Mouse (Mus musculus) c-Kit-positive CD71-positive TER-119-negative erythroid progenitor cells, embryonic 14.5 days (primary cell): ENCODE results near the gene Stx5a.
"Not testable (repeated sequence)": the region's sequence is repeated elsewhere in the genome, so short reads cannot be mapped to it uniquely, and the experiment has no call there.

Experiments
- DNase-seq: peaks from one replicate; pipeline ENCODE4 v3.0.0-alpha.2; 2013; ENCODE audit warnings: low read depth

Gene Stx5a

DNA sequence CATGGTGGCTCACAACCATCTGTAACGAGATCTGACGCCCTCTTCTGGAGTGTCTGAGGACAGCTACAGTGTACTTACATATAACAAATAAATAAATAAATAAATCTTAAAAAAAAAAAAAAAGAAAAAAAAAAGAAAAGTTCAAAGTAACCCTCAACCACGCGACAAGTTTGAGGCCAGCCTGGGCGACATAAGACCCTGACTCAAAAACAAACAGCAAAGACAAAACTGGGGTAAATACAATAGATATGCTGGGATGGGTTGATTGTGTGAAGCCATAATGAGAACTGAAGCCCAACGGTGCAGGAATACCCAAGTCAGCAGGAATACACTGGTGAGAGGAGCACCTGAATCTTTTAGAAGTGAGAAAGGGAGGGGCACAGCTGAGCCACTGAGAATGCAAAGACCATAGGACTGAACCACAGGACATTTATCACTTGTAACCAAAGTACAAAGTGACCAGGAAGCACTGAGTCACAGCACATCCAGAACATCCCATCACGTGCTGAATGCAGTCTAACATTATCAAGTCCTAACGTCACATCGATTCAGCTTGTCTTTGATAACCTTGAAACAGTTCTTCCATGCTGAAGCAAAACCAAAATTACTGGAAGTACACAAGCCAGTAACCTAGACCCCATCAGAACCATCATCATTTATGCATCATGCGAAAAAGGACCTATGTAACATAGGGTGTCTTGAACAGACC, 24.3 kb upstream of the Stx5a start:
- no peak for DNase-seq

DNA sequence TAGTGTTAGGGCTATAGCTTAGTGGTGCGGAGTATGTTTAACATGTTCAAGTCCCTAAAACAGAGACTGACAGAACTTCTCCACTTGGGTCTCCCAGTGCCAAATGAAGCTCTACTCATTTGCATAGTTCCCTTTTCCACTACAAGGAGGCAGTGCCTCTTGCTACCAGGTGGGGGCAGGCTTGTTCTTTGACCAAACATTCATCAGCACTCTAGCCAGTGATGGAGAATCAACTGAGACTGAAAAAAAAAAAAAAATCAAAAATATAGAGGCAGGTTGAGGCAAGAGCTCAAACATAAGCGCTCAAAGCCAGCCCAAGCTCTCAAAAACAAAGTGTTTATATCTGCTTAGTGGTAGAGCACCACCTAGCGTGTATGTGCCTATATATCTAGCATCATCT, 22.9 kb upstream of the Stx5a start:
- no peak for DNase-seq

DNA sequence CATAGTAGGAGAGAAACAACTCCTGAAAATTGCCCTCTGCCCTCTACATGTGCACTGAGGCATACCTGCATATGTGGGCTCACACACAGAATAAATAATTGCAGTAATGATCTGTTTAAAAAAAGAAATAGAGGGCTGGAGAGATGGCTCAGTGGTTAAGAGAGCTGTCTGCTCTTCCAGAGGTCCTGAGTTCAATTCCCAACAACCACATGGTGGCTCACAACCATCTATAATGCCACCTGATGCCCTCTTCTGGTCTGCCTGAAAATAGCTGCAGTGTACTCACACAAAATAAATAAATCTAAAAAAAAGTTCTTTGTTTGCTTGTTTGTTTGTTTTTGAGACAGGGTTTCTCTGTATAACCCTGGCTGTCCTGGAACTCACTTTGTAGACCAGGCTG, 22.2 kb upstream of the Stx5a start:
- DNase-seq, result not testable (repeated sequence)

DNA sequence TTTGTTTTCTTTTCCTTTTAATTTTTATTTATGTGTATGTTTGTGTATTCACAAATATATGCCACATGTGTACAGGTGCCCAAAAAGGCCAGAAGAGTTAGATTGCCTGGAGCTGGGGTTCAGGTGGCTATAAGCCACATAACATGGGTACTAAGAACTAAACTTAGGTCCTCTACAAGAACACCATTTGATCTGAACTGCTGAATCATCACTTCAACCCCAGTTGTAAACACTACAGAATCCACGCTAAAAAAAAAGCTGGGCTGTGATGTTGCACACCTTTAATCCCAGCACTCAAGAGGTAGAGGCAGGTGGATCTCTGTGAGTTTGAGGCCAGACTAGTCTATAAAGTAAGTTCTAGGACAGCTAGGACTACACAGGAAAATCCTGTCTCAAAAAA, 19.8 kb upstream of the Stx5a start:
- no peak for DNase-seq

DNA sequence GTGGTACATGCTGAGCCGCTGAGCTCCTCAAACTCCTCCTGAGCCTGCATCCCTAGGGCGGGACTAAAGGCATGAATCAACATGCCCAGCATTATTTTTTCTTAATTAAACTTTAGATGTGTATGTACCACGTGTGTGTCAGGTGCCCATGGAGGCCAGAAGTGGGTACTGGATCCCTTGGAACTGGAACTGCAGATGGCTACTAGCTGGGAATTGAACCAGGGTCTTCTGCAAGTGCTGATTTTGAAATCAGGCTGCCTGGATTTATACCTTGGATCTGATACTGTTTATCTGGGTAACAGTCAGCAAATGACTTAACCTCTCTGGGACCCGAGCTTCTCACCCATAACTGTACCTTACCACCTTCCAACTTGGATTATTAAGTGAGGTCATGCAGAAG, 19.2 kb upstream of the Stx5a start:
- DNase-seq, result no peak

DNA sequence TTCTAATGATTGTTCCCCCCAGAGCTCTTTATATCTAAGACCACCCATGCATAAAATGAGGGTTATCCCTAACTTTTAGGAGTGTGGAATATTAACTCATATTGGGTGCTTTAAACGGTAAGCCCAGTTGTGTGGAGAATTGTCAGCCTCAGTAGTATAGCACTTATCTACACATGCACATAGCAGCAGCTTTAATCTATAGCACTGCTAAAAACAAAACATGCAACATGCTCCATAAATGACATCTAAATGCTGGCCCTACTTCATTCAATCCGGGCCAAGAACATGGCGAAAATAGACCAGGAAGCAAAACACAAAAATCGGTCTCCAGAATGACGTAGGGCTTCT, 18.7 kb upstream of the Stx5a start:
- DNase-seq, result no peak

DNA sequence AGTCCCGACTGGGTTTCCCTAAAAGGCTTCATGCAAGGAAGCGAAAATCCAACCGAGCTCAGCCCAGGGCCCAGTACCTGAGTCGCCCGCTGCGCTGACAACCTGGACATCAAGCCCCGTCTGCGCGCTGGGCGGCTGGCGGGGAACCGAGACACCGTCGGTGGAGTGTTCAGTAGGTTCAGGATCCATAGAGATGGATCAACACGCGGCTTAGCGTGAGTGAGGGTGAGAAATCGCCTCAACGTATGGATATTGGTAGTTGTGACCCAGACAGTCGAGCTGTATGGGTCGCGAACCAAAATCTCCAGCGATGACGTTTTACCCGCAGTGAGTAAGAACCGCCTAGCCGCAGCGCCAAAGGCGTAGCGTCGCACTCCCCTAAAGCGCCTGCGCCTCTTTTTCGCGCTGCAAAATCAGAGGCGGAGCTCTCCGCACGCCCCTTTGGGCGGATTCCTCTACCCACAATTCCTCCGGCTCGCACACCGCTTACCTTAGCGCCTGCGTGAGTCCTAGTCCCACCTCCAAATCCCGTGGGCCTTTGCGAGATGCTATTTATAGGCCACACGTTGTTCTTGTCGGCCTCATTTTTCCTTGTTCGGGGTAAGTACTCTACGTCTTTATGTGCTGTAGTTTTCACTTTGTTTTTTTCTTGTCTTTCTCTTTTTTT, 18.2 kb upstream of the Stx5a start, which contains the start of gene Slc3a2:
Gene Slc3a2 (minus strand): TSS at position 463 of the 667 bp plus-strand sequence.
- DNase-seq, result peak; percentile 96

DNA sequence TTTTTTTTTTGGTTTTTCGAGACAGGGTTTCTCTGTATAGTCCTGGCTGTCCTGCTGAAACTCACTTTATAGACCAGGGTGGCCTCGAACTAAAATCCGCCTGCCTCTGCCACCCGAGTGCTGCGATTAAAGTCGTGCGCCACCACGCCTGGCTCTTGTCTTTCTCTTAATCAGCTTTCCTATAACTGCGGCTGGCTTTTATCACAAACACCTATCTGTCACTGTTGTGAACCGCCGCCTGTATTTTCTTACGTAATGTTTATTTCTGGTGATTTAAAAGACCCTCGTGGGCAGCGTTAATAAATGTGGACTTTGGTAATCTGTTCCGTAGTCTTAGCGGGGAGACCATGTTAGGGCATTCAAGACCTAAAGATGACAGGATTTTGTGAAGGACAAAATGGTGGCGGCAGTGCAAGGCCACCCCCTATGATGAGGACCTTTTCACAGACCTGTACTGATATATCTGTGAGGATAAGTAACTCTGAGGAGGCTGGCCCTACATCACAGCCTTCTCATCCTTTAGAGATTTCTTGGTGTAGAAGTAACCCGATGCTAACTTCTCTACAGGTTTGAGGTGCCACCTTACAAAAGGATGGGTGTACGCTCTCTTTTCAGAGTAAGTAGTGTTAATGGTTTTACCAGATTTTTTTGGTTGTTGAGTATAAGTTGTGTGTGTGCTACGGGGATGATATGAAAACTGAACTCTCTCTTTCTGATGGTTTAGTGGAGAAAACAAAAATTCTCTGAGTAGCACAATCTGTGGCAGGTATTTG, 17.5 kb upstream of the Stx5a start:
- no peak for DNase-seq

DNA sequence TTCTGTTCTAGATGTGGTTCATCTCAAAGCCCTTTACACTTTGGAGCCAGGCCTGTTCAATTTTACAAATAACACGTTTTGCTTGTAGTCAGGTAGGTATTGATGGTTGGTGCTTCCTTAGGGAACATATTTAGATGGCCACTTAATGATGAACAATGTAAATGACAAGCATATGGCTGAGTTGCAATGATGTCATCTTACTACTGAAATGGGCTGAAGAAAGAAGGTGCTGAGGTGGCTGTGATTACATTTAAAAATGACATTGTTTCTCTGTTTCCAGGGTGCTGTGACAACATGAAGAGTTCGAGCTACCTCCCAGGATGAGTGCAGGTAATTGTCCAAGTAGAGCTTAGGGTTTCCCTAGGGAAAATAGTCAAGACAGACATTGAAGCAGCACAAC, 16.8 kb upstream of the Stx5a start:
- no peak for DNase-seq

DNA sequence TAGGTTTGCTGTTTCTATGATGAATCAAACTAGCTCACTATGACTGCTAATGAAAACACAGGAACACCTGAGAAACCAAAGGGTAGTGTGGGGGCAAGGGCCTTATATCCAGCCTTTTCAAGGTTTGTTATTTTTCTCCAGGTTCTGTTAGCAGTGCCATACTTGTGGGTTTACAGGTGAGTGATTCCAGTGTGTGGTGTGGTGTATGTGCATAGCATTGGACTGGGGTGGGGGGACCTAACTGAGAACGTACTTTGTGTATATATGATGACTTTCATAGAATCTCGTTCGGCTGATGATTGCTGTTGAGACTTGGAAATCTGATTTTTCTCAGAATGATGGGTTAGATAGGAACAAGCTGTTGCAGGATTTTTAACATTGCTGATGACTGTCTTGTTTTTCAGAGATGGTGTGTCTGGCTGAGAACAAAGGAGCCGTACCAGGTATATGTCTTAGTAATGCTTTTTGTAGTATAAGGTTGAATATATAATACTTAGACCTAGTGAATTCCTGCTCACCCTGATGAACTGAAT, 16.1 kb upstream of the Stx5a start:
- no peak for DNase-seq

DNA sequence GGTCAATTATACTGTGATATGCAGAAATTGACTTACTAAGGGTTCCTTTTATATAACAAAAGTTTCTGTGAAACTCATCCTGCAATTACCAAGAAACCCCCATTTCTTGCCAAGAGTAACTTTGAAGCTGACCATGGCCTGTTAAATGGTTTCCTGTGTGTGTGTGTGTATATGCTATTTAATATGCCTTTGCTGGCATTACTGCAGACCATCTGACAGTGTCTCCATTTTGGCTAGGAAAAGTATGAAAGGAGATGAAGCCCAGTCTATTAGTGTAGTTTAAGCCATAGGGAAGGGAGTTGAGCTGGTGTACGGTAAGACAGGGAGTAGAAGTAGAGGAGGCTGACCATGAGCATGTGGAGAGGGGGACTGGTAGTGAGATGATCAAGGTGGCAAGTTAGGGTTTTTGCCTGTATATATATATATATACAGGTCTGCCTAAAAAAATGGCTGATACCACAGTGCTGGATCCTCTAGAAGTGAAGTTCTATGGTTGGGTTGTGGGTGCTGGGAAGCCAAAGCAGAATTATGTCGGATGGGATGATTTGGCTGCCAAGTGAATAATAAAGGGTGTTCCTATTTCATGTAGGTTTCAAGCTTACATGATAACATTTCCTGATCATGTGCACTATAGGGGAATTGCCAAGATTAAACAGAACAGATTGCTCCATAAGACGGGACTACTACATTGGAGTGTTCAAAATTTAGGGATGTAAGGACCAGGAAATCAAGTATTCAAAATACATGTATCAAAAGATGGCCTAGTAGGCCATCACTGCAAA, 14.4 kb upstream of the Stx5a start:
- DNase-seq, result no peak

DNA sequence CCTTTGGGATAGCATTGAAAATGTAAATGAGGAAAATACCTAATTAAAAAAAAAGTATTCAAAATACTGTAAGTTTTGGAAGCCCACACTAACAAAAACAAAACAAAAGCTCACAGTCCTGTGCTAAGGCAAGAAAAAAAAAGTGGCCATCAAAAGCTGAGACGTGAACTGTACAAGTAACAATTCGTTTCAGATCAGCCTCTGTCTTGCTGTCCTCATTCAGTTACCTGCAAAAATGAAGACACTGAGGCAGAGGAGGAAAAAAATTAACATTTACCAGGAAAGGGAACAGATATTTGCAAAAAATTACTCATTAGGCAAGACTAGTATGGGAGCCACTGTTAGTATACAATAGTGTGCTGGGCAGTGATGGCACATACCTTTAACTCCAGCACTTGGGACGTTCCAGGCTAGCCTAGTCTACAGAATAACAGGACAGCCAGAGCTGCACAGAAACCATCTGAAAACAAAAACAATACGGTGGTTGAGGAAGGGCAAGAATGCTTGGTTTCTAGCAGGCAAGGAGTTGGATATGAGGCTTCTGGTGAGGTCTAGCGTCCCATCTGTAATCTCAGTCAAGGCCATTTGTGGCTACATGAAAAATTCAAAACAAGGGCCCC, 13.6 kb upstream of the Stx5a start:
- no peak for DNase-seq

DNA sequence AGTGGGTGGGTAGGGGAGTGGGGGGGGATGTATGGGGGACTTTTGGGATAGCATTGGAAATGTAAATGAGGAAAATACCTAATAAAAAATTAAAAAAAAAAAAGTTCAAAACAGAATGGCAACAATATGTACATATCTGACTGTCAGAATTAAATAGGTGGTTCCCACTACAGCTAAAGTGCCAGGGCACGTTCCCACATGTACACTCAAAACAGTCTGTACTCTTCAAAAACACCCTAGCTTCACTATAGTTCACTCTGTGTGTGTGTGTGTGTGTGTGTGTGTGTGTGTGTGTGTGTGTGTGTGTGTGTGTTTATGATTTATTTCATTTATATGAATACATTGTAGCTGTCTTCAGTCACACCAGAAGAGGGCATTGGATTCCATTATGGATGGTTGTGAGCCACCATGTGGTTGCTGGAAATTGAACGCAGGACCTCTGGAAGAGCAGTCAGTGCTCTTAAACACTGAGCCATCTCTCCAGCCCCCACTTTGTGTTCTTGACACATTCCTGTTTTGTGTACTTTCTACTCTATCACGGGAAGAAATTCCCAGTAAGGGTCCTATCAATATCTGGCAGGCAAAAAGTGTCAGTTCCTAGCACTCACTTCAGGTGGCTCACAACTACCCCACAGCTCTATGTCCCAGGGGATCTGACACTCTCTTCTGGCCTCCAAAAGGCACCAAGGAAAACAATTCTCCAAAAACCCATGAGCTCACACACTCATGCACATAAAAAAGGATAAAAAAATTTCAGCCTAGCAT, 12.7 kb upstream of the Stx5a start:
- not testable (repeated sequence) for DNase-seq

DNA sequence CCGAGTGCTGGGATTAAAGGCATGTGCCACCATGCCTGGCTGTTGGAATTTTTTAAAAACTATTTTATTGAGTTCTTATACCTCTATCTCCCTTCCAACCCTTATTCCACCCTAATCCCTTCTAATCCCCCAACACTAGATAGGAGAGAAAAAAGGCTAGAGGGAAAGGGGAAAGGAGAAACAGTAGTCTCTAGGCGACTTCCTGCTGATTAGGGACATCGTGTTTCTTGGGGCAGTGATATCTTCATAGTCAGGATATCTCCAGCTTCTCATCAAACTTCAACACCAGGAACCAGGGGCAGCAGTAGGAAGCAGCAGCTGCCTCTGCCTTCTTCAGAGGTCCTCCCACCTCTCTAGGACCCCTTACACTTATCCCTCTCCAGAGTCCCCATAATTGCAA, 6.9 kb upstream of the Stx5a start:
- no peak for DNase-seq

DNA sequence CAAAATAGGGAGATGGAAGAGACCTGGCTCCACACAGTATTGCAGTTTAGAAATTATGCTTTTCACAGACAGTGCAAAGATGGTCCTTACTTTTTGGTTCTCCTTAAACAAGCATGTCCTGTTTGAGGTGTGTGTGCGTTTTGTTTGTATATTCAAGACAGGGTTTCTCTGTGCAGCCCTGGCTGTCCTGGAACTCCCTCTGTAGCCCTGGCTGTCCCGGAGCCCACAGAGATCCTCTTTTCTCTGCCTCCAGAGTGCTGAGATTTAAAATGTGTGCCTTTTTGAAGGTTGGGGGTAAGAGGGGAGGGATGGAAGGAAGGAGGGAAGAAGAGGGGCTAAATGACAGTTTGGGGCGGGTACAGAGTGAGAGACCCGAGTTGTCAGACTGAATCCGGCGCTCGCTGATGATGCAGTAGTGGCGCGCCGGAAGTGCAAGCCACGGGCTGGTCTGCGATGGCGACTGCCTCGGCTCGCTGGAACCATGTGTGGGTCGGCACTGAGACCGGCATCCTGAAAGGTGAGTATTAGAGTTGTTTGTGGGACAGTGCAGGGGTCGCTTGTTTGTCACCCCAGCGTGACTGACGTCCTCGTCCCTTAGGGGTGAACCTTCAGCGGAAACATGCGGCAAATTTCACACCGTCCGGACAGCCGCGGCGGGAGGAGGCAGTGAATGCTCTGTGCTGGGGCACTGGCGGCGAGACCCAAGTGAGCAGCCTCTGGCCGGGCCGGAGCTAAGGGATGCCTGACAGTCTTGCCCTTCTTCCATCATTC, 5.6 kb upstream of the Stx5a start, which contains the start of gene Wdr74:
Gene Wdr74 (plus strand): TSS at position 439 of the 771 bp plus-strand sequence.
- DNase-seq, result peak; percentile 92

DNA sequence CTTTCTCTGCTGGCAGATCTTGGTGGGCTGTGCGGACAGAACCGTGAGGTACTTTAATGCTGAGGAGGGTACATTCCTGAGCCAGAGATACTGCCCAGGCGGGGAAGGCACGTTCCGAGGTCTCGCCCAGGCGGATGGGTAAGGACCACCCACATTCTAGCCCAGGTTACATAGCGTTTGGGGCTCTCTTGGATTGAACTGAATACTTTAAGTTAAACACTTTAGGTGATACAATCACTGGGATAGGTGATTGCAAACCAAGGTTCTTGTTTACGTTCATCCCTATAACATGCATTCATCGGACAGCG, 5.1 kb upstream of the Stx5a start:
- no peak for DNase-seq

DNA sequence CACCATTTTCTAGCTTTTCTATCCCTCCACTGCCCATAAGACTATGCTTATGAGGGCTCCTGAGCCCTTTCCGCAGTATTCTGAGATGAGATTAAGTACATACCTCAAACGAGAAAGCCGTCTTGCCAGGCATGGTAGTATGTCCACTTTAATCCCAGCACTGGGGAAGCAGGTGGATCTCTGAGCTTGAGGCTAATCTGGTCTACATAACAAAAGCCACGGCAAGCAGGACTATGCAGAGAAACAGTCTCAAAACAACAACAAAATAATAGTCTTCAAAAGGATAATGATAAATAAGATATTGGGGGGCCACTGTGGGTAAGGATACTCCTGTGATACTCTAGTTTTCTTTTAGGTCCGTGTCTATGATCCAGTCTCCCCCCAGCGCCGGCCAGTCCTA, 2.3 kb upstream of the Stx5a start:
- no peak for DNase-seq

DNA sequence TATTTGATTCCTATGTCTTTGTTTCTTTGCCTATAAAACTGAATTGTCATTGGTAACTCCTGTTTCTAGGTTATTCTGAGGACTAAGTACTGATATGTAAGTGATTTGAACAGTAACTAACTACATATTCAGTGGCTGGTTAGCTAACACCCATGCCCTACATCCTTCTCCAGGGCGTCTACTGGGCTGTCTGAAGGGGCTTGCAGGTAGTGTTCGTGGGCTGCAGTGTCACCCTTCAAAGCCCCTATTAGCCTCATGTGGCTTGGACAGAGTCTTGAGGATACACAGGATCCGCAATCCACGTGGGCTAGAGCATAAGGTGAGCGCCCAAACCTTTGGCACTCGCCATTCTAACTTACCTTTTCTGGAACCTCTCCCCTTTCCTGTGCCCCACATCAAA, 1.6 kb upstream of the Stx5a start:
- DNase-seq, result no peak

DNA sequence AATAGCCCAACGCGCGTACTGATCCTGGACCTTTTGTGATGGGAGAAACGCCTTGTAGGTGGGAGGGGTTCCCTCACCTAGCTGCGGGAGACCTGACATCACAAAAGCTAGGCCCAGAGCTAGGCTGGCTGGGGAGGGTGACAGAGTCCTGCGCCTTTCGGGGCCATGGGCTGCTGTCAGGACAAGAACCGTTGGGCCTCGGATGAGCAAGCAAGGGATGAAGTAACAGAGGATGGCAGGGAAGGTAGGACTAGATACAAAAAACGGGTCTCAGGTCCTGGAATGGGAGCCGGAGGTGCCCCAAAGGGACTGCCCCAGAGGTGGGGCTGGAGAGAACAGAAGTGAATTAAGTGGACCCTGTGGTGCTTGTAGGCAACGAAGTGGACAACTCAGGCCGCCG, 610 bp upstream of the Stx5a start, which contains the start of gene 1700092M07Rik:
Gene 1700092M07Rik (plus strand): TSS at position 116 of the 400 bp plus-strand sequence.
- DNase-seq, result no peak

DNA sequence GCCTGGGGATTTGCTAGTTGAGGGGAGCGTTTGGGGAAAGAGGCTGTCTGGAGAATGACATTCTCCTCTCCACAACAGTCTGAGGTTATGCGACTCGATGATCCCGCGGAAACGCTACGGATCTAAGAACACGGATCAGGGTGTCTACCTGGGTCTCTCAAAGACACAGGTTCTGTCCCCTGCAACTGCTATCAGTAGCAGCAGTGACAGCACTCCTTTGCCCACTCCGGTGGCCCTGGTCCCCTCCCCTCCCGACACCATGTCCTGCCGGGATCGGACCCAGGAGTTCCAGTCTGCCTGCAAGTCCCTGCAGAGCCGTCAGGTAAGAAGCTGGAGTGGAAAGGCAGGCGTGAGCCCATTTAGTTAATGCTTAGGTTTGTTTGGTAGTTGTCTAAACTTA, 963 bp downstream of the Stx5a start:
- DNase-seq, result no peak
